Mouse (Mus musculus): ENCODE data around the gene Tssc4.

Gene Tssc4

GRCm38 (mm10) chr7:143070506-143071070 lies 1.5 kb downstream of the Tssc4 start:
- no peak for DNase-seq

DNA sequence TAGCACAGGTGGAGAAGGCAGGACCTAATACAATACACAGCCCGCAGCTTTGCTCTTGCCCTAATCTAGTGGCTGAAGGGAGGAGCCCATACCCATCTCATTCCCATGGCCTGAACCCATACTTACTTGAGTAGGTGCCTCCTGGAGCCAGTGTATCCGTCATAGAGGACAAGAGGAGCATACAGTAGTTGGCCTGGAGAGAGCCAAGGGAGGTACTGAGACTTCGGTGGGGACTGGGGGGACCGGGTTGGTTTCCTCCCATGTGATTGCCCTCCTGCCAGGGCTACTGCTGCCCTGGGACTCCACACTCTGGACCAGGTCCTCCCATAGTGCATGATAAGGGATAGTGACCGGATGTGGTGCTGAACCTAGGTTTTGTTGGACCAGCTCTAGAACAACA lies 3.6 kb downstream of the Tssc4 start:
- DNase-seq: no peak

DNA sequence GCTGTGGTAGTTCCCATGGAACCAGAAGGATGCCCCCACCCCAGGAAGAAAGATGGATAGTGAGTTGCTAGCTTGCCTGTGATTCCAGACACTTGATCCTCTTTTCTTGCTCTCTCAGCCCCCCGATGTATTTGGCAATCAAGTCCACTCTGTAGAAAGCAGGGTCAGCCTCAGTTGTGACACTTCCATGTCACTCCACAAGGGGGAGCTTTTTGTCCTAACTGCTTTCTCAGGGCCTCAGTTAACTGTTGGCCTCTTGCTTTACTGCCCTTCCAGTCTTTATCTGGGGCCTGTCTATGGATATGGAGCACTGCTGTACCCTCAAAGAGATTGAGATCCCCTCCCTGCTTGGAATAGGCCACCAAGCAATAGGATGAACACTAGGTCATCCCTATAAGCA lies 4.0 kb downstream of the Tssc4 start:
- no peak for DNase-seq

GRCm38 (mm10) chr7:143075394-143075793 lies 6.3 kb downstream of the Tssc4 start:
- DNase-seq: no peak

DNA sequence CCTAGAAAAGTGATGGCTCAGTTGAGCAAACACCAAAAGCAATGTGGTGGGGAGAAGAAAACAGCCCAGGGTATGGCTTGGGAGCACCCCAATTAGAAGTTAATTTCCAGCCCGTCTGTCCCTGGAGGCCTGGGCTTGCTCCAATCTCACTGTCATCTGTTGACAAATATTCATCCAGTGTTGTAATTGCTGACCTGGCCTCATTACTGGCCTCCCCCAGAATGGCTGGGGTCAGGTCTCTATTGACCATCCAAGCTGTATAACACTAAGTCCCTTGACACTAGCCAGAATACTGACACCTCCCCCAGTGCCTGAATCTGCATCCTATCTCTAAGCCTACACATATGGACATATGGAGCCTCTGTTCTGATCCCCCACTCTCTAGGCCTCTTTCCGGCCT lies 8.3 kb downstream of the Tssc4 start:
- DNase-seq: no peak

GRCm38 (mm10) chr7:143082024-143082423 lies 13.0 kb downstream of the Tssc4 start:
- no peak for DNase-seq

DNA sequence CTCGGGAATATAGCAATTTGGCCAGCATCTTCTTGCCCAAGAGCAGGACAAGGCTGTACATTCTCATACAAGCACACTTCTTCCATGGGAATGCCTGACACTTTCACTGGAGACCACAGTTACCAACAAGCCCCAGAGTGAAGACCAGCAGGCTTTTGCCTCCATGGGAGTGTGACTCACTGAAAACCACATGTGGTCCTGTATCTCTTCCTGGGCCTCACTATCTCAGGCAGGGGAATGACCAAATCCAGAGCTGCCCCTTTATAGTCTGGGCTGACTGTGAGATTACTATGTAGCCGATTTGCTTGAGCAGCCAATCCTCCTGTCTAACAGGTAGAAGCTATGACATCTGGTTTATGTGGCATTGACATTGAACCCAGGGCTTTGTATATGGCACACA lies 14.7 kb downstream of the Tssc4 start:
- no peak for DNase-seq

DNA sequence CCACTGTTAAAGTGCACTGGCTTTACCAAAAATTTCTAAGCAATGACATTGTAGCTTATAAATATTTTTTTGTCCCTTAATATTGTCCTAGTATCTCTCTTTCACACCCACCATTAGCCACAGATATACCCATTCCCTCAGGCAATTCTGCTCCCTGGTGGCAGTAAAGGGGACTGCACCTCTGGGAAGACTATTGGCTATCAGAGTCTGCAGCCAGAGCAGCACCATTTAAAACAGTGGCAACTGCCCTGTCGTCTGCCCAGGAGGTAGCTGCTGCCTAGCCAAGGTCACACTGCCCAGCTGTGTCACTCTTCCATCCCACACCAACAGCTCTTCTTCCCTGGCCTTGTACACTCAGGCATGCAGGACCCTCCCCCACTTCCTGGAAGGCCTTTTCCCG lies 17.3 kb downstream of the Tssc4 start:
- no peak for DNase-seq

DNA sequence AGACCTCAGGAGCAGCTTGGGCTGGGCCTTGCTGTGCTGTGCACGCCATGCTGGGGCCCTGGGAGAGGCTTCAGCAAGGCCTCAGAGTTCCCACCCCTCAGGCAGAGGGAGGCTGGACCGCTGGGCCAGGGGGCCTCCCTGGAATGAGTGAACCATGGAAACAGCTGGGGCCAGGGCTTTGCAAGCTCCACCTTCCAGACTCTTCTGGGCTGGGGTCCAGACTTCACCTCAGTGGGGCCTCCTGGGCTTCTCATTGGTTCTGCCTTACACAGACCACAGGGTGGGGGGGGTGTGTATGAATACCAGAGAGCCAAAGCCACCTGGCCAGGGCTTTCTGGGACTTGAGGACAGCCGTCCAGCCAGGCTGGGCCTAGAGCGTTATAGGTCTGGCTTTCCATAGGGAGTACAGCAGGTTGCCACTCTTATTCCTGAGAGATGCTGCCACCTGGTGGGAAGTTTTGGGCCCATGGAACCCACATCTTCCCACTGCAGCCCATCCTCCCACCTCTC lies 18.1 kb downstream of the Tssc4 start:
- no peak for DNase-seq

GRCm38 (mm10) chr7:143093847-143094246 lies 24.8 kb downstream of the Tssc4 start:
- DNase-seq: no peak

- DNase-seq: peak; percentile 41
These were observed 25.8 kb downstream of the Tssc4 start, which contains the start of gene Trpm5 for GRCm38 (mm10) chr7:143094592-143095553. TSS of gene Trpm5 (minus strand) at chr7:143094642.

DNA sequence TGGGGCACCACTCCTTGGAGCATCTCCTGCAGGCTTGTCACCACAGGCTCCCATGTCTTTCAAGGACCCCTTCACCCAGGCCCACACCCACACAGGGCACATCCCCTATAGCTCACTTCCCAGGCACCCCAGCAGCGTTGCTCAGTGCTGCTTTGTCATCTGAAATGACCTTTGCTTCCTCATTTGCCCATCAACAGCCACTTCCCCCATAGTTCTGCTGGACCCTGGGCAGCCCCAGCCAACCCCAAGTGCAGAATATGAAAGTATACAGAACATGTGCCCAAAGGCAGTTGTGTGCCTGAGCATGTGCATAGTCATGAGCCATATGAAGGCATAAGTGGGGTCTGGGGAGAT lies 26.5 kb downstream of the Tssc4 start:
- DNase-seq: no peak

DNA sequence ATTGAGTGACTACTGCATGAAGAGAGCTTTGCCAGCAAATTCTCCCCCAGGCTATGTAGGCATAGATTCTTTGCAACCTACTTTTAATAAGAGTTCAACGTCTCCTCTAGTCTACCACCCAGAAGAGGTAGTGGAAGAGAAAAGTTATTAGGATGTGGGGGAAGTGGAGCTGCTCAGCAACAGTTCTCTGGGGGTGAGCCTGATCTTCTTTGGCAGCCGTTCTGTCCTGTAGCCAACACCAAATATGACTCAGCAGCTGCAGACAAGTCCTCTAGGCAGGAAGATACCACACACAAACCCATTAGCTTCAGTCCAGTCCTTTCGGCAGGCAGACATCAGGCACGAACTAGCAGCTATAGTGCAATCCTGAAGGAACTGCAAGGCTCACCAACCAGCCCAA lies 31.7 kb downstream of the Tssc4 start:
- no peak for DNase-seq

GRCm38 (mm10) chr7:143105258-143105897 lies 36.3 kb downstream of the Tssc4 start:
- DNase-seq: no peak

DNA sequence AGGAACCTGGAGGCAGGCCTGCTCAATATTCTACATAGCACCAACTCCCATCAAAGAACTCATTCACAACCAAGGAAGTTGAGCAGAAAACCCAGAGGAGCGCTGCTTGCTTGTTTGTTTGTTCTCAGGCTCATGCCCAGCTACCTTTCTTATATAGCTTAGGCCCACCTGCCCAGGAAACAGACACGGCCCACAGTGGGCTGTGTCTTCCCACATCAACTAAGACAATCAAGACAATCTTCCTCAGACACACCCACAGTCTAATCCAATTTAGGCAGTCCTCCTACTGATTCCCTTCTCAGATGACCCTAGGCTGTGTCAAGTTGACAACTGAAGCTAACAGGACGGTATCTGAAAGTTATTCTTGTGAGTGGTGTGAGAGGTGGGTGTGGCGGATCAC lies 37.0 kb downstream of the Tssc4 start, which contains the start of gene Kcnq1:
TSS of gene Kcnq1 (plus strand) at position 301 of the 400 bp plus-strand sequence.
- DNase-seq: no peak

GRCm38 (mm10) chr7:143106672-143107465 lies 37.8 kb downstream of the Tssc4 start:
- DNase-seq: no peak

GRCm38 (mm10) chr7:143108200-143108599 lies 39.2 kb downstream of the Tssc4 start:
- DNase-seq: peak; percentile 22

- DNase-seq: no peak
These were observed 40.1 kb downstream of the Tssc4 start for GRCm38 (mm10) chr7:143108996-143109660.

- no peak for DNase-seq
These were observed 40.6 kb downstream of the Tssc4 start for GRCm38 (mm10) chr7:143109696-143110095.

GRCm38 (mm10) chr7:143110803-143111202 lies 41.8 kb downstream of the Tssc4 start:
- DNase-seq: no peak

- no peak for DNase-seq
These were observed 42.7 kb downstream of the Tssc4 start for GRCm38 (mm10) chr7:143111719-143112118.

GRCm38 (mm10) chr7:143112395-143112794 lies 43.3 kb downstream of the Tssc4 start:
- no peak for DNase-seq
